Mouse (Mus musculus): ENCODE data around the gene Ehhadh.

- TF ChIP-seq CTCF (conservative IDR thresholded peaks at IDR 0.05 in 1 of 2, IDR thresholded peaks at IDR 0.05 in 1 of 2; ENCODE audit: low read depth in 2 of 2, low read length in 2 of 2): no peak
- no peak for TF ChIP-seq BHLHE40 (IDR thresholded peaks at IDR 0.05; ENCODE audit: low read depth, low read length)
- TF ChIP-seq POLR2A (IDR thresholded peaks at IDR 0.05; ENCODE audit: low read depth, low read length): no peak
These were observed 44.2 kb upstream of the Ehhadh start for GRCm38 (mm10) chr16:21831764-21832163.
